Mouse (Mus musculus) lung, postnatal 0 days (tissue): ENCODE measurements around the gene Adcy7. TPM values are rescaled to one million over a fixed set of nuclear protein-coding genes. Genes with fewer than 3 reads are reported as not detected.

ENCODE experiments used
- ATAC-seq: fragments of 200-750 bp; cut with Nextera tagmentation; 2 replicates; pipeline ENCODE4 v1.8.0; 2017; ENCODE audit warnings: moderate library complexity
- DNase-seq: peaks from one replicate; pipeline ENCODE4 v3.0.0-alpha.2; 2016; ENCODE audit warnings: low spot score
- H3K27ac ChIP-seq: fragments of 300-500 bp; sonication (generic); 2 replicates; pipeline ENCODE4 v1.5.1; 2014; ENCODE audit warnings: antibody characterized with exemption, mild to moderate bottlenecking, low read length, mixed read lengths
- H3K27me3 ChIP-seq: fragments of 300-500 bp; sonication (generic); replicated peaks from 2 replicates; pipeline ENCODE4 v1.6.1; 2014; ENCODE audit warnings: low read length, mixed read lengths; ENCODE audit not compliant: insufficient read depth
- H3K36me3 ChIP-seq: fragments of 300-500 bp; sonication (generic); 2 replicates; pipeline ENCODE4 v1.6.1; 2014; ENCODE audit warnings: low read length, mixed read lengths; ENCODE audit not compliant: insufficient read depth
- H3K4me1 ChIP-seq: fragments of 300-500 bp; sonication (generic); 2 replicates; pipeline ENCODE4 v1.6.1; 2014; ENCODE audit warnings: antibody characterized with exemption, low read depth, low read length, mixed read lengths; ENCODE audit not compliant: insufficient read depth
- H3K4me2 ChIP-seq: fragments of 300-500 bp; sonication (generic); replicated peaks from 2 replicates; pipeline ENCODE4 v1.6.1; 2014; ENCODE audit warnings: low read depth, mild to moderate bottlenecking, low read length, moderate library complexity, mixed read lengths
- H3K4me3 ChIP-seq: fragments of 300-500 bp; sonication (generic); 2 replicates; pipeline ENCODE4 v1.5.1; 2014; ENCODE audit warnings: low read depth, low read length
- H3K9ac ChIP-seq: fragments of 300-500 bp; sonication (generic); replicated peaks from 2 replicates; pipeline ENCODE4 v1.6.1; 2014; ENCODE audit warnings: low read depth, mild to moderate bottlenecking
- H3K9me3 ChIP-seq: fragments of 300-500 bp; sonication (generic); 2 replicates; pipeline ENCODE4 v1.6.1; 2016; ENCODE audit warnings: low read length, mixed read lengths
- CTCF ChIP-seq: IDR thresholded peaks from 2 replicates; pipeline ENCODE4 v1.5.1; 2016; ENCODE audit warnings: antibody characterized with exemption, mild to moderate bottlenecking
- EP300 ChIP-seq: IDR thresholded peaks from 2 replicates; pipeline ENCODE4 v1.6.1; 2016; ENCODE audit warnings: antibody characterized with exemption, mild to moderate bottlenecking, control low read depth
- WGBS: fragments of 180-500 bp; shearing (Covaris S2); extraction: QIAGEN DNeasy Blood & Tissue Kit; methylation state at CpG from one replicate; pipeline ENCODE4 v1.1.7; 2014; 5-methylcytosine and 5-hydroxymethylcytosine counted together
- polyA plus RNA-seq: library from polyadenylated mRNA; unstranded; fragments of >200 nt; fragmentation: Nextera tagmentation; extraction: Ambion mirVana; gene quantifications from 2 replicates; pipeline ENCODE4 v1.2.1, GENCODE M21; 2015

Gene Adcy7
- polyA plus RNA-seq, 1 experiment from 2014 or later: 16.5 TPM

DNA sequence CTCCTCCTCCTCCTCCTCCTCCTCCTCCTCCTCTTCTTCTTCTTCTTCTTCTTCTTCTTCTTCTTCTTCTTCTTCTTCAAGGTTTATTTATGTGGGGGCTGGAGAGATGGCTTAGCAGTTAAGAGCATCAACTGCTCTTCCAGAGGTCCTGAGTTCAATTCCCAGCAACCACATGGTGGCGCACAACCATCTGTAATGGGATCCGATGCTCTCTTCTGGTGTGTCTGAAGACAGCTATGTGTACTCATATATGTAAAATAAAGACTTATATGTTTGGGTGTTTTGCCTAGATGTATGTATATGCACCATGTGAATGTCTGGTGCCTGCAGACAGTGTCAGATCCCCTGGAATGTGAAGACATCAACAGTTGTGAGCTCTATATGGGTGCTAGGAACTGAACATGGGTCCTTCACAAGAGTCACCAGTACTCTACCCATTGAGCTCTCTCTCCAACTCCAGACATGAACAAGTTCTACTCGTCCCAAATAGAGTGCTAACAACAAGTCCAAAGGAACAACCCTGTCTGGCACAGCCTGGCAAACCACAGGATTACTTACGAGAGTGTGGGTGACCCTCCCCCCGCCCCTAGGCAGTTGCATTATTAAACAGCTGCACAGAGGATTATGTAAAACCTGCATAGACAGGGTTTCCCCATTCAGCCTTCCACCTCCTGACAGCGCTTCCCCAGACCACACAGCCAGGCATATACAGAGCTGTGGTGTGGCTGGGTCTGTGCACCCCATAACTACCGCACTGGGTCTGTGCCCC, 2.9 kb upstream of the Adcy7 start:
- H3K27me3 ChIP-seq: no peaks in the 10 kb centered on the region
- ATAC-seq: no peak
- WGBS: 61% methylated on average over 7 of the region's 7 CpGs
- peaks cover 9% of the 10 kb centered on the region; the same call in 1 of the 2 replicates for H3K4me1 ChIP-seq
- no peak overlapping the region for H3K4me3 ChIP-seq
- no peak overlapping the region for H3K4me2 ChIP-seq
- DNase-seq: no peak
- no peaks in the 10 kb centered on the region for H3K9me3 ChIP-seq
- no peak for TF ChIP-seq EP300
- peak; percentile 53 for TF ChIP-seq CTCF
- H3K27ac ChIP-seq: no peak overlapping the region
- H3K9ac ChIP-seq: no peak overlapping the region
- no peaks in the 10 kb centered on the region for H3K36me3 ChIP-seq

- H3K4me1 ChIP-seq: peaks cover 9% of the 10 kb centered on the region; the same call in 1 of the 2 replicates
- H3K4me2 ChIP-seq: no peak overlapping the region
- WGBS: 62% methylated on average over 3 of the region's 3 CpGs
- no peak for ATAC-seq
- no peak overlapping the region for H3K9ac ChIP-seq
- no peak overlapping the region for H3K27ac ChIP-seq
- TF ChIP-seq CTCF: peak; percentile 33
- no peak for TF ChIP-seq EP300
- H3K27me3 ChIP-seq: no peaks in the 10 kb centered on the region
- no peaks in the 10 kb centered on the region for H3K36me3 ChIP-seq
- H3K4me3 ChIP-seq: no peak overlapping the region
- H3K9me3 ChIP-seq: no peaks in the 10 kb centered on the region
- no peak for DNase-seq
Observed at GRCm38 (mm10) chr8:88270086-88270485, 2.1 kb upstream of the Adcy7 start.

DNA sequence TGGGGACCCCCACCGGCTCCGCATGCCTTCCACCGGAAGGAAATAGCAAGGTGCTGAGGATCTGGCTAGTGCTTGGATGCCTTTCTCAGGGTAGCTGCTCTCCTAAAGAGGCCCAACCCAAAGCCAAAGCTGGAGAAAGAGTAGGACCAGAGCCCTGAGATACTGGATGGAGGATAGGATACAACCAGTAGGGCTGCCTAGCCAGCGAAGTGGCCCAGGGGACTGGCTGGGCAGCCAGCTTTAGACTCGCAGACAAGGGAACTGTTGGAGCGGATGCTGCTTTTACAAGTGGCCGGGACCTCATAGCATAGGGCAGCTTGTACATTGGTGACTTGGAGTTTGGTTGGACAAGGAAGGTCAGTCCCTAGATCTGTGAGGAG, 838 bp downstream of the Adcy7 start:
- WGBS: 65% methylated on average over 7 of the region's 7 CpGs
- TF ChIP-seq EP300: no peak
- no peak for TF ChIP-seq CTCF
- H3K27me3 ChIP-seq: no peaks in the 10 kb centered on the region
- H3K9ac ChIP-seq: 0 out of 2 replicates have a peak overlapping the region, but pooled peaks have one; percentile 32
- peaks cover 9% of the 10 kb centered on the region; the same call in 1 of the 2 replicates for H3K4me1 ChIP-seq
- H3K4me2 ChIP-seq: peak overlapping the region; percentile 66
- no peak for DNase-seq
- no peak for ATAC-seq
- H3K27ac ChIP-seq: no peak overlapping the region
- no peaks in the 10 kb centered on the region for H3K36me3 ChIP-seq
- H3K4me3 ChIP-seq: peak overlapping the region; percentile 42
- H3K9me3 ChIP-seq: no peaks in the 10 kb centered on the region

DNA sequence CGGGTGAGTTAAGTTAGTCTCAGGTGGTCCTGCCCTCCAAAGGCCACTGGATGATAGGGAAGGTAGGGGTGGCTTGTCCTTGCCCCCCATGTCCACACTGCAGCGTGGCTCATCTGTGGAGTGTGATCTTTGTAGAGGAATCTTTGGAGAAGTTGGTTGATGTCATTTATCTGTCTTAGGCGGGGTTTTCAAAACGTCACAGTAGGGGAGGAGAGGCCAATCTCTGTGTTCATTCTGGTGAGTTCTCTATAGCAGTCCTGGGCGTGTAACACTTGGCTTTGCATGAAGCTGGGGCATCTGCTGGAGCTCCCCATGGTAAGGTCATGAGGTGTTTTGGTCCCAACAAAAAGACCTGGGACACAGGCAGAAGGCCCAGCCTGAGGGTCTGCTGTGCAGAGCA, 1.9 kb downstream of the Adcy7 start:
- H3K9ac ChIP-seq: no peak overlapping the region
- peaks cover 9% of the 10 kb centered on the region; the same call in 1 of the 2 replicates for H3K4me1 ChIP-seq
- no peaks in the 10 kb centered on the region for H3K36me3 ChIP-seq
- H3K27ac ChIP-seq: no peak overlapping the region
- 88% methylated on average over 5 of the region's 5 CpGs for WGBS
- H3K4me2 ChIP-seq: no peak overlapping the region
- TF ChIP-seq CTCF (no peak), EP300 (no peak)
- no peaks in the 10 kb centered on the region for H3K9me3 ChIP-seq
- no peak overlapping the region for H3K4me3 ChIP-seq
- DNase-seq (no peak), ATAC-seq (no peak)
- H3K27me3 ChIP-seq: no peaks in the 10 kb centered on the region

GRCm38 (mm10) chr8:88279220-88279619, 7.0 kb downstream of the Adcy7 start:
- DNase-seq: no peak

DNA sequence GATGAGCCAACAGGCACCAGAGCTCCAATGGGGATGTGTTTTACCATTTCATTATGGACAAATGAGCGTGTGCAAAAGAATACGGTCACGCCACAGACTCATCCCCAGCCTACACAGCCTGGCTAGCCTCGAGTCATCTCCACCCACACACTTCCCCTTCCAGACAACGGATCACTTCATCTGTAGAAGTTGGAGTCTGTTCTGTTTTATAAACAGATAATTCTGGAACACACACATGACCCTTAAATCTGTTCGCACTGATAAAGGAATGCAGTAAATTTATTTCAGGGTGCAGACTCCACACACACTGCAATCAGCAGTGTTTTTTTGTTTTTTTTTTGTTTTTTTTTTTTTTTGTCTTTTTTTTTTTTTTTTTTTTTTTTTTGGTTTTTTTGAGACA, 7.5 kb downstream of the Adcy7 start:
- Histone ChIP-seq H3K4me3 (no peak overlapping the region), H3K4me1 (peaks cover 9% of the 10 kb centered on the region; the same call in 1 of the 2 replicates), H3K27ac (no peak overlapping the region), H3K4me2 (no peak overlapping the region), H3K36me3 (no peaks in the 10 kb centered on the region), H3K27me3 (no peaks in the 10 kb centered on the region), H3K9me3 (no peaks in the 10 kb centered on the region), H3K9ac (no peak overlapping the region)
- peak; percentile 68 for ATAC-seq
- WGBS: 48% methylated on average over 6 of the region's 6 CpGs
- TF ChIP-seq EP300: no peak
- no peak for TF ChIP-seq CTCF
- peak; percentile 65 for DNase-seq

More at GRCm38 (mm10) chr8:88279220-88279619, 7.0 kb downstream of the Adcy7 start:
- TF ChIP-seq CTCF (no peak), EP300 (no peak)
- 40% methylated on average over 5 of the region's 5 CpGs for WGBS
- no peak overlapping the region for H3K4me3 ChIP-seq
- H3K27me3 ChIP-seq: no peaks in the 10 kb centered on the region
- no peaks in the 10 kb centered on the region for H3K36me3 ChIP-seq
- peaks cover 9% of the 10 kb centered on the region; the same call in 1 of the 2 replicates for H3K4me1 ChIP-seq
- H3K4me2 ChIP-seq: no peak overlapping the region
- H3K9ac ChIP-seq: no peak overlapping the region
- ATAC-seq: no peak
- no peaks in the 10 kb centered on the region for H3K9me3 ChIP-seq
- no peak overlapping the region for H3K27ac ChIP-seq
